Mouse (Mus musculus) embryonic fibroblast, embryonic 13.5 days (primary cell): ENCODE results near the gene Car11.

Experiments
- CTCF ChIP-seq: IDR thresholded peaks from 2 replicates; pipeline ENCODE4 v1.5.1; 2011; ENCODE audit warnings: mild to moderate bottlenecking, control low read depth, low read length, moderate library complexity, borderline replicate concordance; ENCODE audit not compliant: insufficient read depth
- POLR2A ChIP-seq: IDR thresholded peaks from 2 replicates; pipeline ENCODE4 v1.6.1; 2011; ENCODE audit warnings: low read depth, mild to moderate bottlenecking, control low read depth, low read length, moderate library complexity

GRCm38 (mm10) chr7:45747450-45747849, 47.8 kb downstream of the Car11 start:
- TF ChIP-seq POLR2A (no peak), CTCF (no peak)
